Mouse (Mus musculus): Measurements from ENCODE around the gene Ttc26.
"Not testable (repeated sequence)": the region's sequence is repeated elsewhere in the genome, so short reads cannot be mapped to it uniquely, and the experiment has no call there.

Gene Ttc26

DNA sequence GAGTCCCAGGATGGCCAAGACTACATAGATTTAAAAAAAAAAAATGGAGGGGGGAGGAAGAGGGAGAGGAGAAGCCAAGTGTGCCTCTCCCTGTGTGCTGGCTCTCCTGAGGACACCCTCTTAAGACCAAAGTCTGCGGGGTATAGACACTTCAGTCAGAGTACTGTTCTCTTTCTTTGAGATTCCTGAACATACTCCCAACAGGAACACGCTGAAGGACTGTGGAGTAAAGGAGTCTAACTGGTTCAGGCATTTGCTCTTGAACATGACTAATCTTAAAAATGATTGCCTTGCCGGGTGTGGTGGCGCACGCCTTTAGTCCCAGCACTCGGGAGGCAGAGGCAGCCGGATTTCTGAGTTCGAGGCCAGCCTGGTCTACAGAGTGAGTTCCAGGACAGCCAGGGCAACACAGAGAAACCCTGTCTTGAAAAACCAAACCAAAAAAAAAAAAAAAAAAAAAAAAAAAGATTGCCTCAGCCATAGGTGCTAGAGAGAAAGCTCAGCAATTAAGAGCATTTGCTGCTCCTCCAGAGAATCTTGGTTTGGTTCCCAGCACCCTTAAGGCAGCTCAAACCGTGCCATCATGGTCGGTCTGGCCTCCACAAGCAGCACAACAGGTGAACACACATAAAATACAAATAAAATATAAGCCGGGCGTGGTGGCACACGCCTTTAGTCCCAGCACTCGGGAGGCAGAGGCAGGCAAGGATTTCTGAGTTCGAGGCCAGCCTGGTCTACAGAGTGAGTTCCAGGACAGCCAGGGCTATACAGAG is 24.4 kb upstream of the Ttc26 start:
- not testable (repeated sequence) for DNase-seq (ENCODE audit: low spot score in 2 of 2)

- no peak for DNase-seq (ENCODE audit: low spot score in 2 of 2)
Measured at GRCm38 (mm10) chr6:38357603-38358252, 23.5 kb upstream of the Ttc26 start.

- no peak for DNase-seq (ENCODE audit: low spot score in 2 of 2)
Measured at GRCm38 (mm10) chr6:38358253-38359027, 22.8 kb upstream of the Ttc26 start.

DNA sequence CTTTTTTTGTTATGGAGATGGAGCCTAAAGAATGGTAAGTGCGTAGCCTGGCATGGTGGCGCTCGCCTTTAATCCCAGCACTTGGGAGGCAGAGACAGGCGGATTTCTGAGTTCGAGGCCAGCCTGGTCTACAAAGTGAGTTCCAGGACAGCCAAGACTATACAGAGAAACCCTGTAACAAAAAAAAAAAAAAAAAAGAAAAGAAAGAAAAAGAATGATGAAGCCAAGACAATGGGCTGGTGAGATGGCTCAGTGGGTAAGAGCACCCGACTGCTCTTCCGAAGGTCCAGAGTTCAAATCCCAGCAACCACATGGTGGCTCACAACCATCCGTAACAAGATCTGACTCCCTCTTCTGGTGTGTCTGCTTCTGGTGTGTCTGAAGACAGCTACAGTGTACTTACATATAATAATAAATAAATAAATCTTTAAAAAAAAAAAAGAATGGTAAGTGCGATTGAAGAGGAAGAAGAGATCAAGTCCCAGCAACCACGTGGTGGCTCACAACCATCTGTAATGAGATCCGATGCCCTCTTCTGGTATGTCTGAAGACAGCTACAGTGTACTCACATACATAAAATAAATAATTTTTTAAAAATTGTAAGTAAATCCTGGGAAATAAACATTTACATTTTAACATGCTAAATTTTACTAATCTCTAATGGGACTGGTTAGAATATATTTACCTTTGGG is 22.1 kb upstream of the Ttc26 start:
- DNase-seq (ENCODE audit: low spot score in 2 of 2), result not testable (repeated sequence)

- peak; percentile 48 to 70 for DNase-seq (ENCODE audit: low spot score in 2 of 2)
Measured at GRCm38 (mm10) chr6:38359736-38360499, 21.4 kb upstream of the Ttc26 start.

GRCm38 (mm10) chr6:38361065-38361464 is 20.2 kb upstream of the Ttc26 start:
- no peak for DNase-seq (ENCODE audit: low spot score in 2 of 2)

DNA sequence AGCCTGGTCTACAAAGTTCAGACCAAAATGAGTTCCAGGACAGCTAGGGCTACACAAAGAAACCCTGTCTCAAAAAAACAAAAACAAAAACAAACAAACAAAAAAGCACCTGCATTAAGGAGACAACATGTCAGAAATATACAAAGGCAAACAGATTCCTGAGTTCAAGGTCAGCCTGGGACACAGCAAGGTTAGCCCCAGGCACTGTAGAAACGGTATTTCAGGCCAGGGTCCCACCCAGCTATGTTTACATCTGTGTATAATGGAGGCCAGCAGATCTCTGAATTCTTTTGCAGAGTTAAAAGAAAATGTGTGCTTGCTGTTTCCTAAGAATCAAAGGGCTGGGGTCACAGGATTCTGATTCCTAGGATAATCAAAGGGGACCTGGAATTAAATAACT is 19.3 kb upstream of the Ttc26 start:
- DNase-seq (ENCODE audit: low spot score in 2 of 2), result no peak

GRCm38 (mm10) chr6:38363370-38363769 is 17.9 kb upstream of the Ttc26 start:
- no peak for DNase-seq (ENCODE audit: low spot score in 2 of 2)

GRCm38 (mm10) chr6:38364121-38364520 is 17.1 kb upstream of the Ttc26 start:
- DNase-seq (ENCODE audit: low spot score in 2 of 2), result no peak

DNA sequence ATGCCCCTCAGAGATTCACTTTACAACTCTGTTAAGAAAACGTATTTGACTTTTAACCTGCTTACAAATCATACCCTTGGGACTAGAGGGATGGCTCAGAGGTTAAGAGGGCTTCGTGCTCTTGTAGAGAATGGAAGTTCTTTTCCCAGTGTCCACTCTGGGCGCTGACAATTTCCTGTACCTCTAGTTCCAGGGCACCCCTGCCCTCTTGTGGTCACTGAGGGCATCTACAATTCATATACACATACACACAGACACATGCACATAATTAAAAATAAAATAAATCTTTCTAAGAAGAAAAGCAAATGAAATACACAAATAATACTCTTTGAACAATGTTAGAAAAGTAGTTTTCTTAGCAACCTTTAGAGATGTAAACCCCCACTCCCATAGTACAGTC is 11.3 kb upstream of the Ttc26 start:
- no peak for DNase-seq (ENCODE audit: low spot score in 2 of 2)

GRCm38 (mm10) chr6:38374271-38374670 is 7.0 kb upstream of the Ttc26 start:
- DNase-seq (ENCODE audit: low spot score in 2 of 2), result no peak

DNA sequence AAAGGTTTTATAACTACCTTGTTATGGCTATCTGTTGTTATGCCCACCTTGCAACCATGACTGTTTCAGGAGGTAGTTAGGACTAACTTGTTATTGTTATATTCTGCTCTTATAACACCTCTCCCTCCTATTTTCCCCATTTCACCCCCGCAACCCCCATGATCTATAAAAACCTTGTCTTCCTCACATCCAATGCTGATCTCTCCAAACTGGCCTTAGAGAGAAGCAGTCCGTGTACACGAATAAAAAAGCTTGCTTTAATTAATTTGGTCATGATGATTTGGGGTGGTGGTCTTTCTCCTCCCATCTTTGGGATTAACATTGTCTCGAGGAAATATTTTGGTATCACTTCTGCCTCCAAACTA is 523 bp upstream of the Ttc26 start:
- DNase-seq (ENCODE audit: low spot score in 2 of 2), result no peak

- DNase-seq (ENCODE audit: low spot score in 2 of 2), result peak in 1 of 2 experiments; percentile 27
Measured at GRCm38 (mm10) chr6:38389671-38390070, 8.4 kb downstream of the Ttc26 start.

GRCm38 (mm10) chr6:38432457-38432856 is 51.2 kb downstream of the Ttc26 start:
- not testable (repeated sequence) for DNase-seq (ENCODE audit: low spot score in 2 of 2)

DNA sequence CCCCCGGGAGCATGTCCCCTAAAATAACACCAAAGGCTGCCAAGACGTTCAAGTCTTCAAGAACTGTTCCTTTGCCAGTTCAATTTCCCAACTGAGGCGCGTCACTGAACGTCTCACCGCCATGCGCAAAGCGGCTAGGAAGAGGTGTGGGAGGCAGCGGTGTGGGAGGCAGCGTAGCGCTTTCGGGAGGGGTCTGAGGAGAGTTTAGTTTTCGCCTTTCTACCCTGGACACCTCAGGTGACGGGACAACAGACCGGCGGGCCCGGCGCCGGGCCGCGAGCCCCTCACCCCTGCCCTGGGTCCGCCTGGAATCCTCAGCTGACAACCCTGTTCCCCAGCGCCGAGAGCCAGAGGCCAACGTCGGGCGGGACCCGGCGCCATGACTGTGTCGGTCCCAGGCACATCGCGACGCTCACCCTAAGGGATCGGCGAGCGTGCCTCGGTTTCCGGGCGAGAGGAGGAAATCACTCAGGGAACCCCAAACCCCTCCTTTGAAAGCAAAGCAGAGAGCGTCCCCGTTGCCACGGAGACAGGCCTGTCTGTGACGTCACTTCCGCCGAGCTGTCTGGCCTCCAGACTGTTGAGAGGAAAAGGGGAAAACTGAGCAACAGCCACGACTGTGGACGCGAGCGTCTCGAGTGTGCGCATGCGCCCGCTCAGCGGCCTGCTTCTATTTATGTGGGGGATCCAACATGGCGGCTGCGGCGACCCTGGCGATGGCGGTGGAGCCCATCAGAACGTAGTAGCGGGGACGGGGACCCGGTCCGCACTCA is 52.2 kb downstream of the Ttc26 start, which contains the start of gene Ubn2:
Ubn2 (plus strand) TSS at position 690 of the 773 bp plus-strand sequence.
- DNase-seq (ENCODE audit: low spot score in 2 of 2), result peak; percentile 95 to 97

DNA sequence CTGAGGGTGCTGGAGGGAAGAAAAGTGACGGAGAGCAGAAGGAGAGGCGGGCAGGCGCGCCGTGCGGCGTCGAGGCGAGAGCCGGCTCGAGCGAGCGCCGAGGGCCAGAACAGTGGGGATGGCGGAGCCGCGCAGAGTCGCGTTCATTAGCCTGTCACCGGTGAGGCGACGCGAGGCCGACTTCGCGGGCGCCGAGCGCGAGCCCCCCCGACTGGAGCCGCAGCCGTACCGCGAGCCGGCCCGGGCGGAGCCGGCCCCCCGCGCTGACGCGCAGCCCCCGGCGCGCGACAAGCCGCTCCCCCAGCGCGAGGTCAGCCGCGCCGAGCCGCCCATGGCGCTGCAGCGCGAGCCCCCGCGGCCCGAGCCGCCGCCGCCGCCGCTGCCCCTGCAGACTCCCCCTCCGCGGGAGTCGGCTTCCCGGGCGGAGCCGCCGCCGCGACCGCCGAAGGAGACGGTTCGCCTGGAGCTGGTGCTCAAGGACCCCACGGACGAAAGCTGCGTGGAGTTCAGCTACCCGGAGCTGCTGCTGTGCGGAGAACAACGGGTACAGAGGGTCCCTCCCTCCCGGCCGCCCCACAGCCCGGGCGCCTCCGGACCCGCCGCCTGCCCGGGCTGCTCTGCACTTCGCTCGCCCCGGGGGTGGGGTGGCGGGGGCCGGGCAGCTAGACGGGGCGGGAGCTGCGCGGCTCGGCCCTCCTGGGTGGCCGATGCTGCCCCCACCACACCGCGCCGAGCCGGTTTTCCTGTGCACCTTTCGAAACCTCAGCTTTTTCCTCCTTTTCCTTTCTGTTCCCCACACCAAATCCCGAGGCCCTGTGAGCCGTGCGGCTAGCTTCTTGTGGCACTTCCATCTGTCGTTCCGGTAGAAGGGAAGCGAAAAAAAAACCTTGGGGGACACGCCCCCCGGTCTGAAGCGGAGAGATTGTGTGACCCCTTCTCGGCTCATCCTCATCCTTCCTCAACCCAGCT is 53.1 kb downstream of the Ttc26 start:
- DNase-seq (ENCODE audit: low spot score in 2 of 2), result peak; percentile 18 to 20

GRCm38 (mm10) chr6:38443842-38444241 is 62.6 kb downstream of the Ttc26 start:
- DNase-seq (ENCODE audit: low spot score in 2 of 2), result no peak

DNA sequence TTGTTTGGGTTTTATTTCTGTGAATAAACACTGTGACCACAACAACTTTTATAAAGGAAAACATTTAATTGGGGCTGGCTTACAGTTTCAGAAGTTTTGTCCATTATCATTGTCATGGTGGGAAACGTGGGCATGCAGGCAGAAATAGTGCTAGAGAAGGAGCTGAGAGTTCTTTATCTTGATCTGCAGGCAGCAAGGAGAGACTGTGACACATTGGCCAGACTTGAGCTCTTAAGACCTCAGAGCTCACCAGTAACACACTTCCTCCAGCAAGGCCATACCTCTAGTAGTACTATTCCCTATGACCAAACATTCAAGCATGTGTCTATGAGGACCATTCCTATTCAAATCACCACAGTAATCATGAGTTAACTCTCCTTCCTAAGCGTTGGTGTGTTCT is 67.0 kb downstream of the Ttc26 start:
- no peak for DNase-seq (ENCODE audit: low spot score in 2 of 2)

DNA sequence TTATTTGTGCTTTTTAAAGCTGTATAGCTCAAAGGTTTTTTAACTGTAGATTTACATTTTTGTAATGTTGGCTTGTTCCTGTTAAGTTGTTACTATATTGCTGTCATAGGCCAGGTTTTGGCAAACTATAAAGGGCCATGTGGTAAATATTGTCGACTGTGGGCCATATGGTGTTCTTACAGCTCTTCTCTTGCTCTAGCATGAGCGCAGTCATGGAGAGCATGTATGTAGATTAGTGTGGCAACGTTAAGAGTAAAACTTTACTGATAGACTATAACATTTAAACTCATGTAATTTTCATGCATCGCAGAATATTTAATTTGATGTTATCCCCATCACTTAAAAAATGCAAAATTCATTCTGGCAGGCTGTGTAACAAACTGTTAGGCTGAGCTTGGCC is 71.8 kb downstream of the Ttc26 start:
- no peak for DNase-seq (ENCODE audit: low spot score in 2 of 2)
